In the genomic region with DNA sequence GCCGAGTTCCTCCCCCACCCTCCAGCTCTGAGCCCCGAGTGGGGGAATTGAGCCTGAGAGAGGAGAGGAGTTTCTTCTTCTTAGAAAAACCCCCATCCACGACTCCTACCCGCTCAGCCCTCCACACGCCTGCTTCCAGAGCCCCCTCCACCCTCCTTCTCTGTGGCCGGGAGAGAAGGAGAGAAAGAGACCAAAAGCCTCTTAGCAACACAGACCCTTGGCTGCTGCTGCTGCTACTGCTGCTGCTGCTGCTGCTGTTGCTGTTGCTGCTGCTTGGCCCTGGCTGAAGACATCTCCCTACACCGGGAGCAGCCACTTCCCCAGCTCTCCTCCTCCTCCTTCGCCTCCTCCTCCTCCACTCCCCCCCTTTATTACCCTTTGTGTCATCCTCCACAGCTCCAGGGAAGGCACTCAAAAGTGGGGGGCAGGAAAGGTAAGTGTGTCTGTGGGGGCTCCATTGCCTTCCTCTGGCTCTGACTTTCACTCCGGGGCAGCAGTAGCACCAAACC, we compare ENCODE assay signal across 8 mouse cellular contexts. TPM values are rescaled to one million over a fixed set of nuclear protein-coding genes. Genes with fewer than 3 reads are reported as not detected.
A peak's percentile ranks its signal among the peaks of the same experiment; 100 is the strongest.
DNase-seq lines count a peak whose midpoint lies in the region; ATAC-seq and TF ChIP-seq lines count a peak whose summit lies in the region.

No protein-coding gene starts in this region.

- H3K9me3 ChIP-seq in forebrain, embryonic 13.5 days (replicated peaks), result no peaks in the 10 kb centered on the region

- H3K9ac ChIP-seq in forebrain, embryonic 13.5 days, result peak overlapping the region; percentile 87

- no peaks in the 10 kb centered on the region for H3K27me3 ChIP-seq in forebrain, embryonic 13.5 days

- peak; percentile 9; the same call in 1 of the 2 replicates for TF ChIP-seq POLR2A in brain, embryonic 14.5 days (IDR thresholded peaks at IDR 0.05; ENCODE audit: borderline replicate concordance, extremely low read depth, insufficient read depth, insufficient read length, poor library complexity, severe bottlenecking)

- ATAC-seq in forebrain, embryonic 13.5 days, result peak; percentile 73

- peak overlapping the region; percentile 71 for H3K4me2 ChIP-seq in forebrain, embryonic 13.5 days

- H3K4me3 ChIP-seq in forebrain, embryonic 13.5 days, result peak overlapping the region; percentile 81

- H3K4me1 ChIP-seq in forebrain, embryonic 13.5 days, result peaks cover 18% of the 10 kb centered on the region

- peak overlapping the region; percentile 95 for H3K27ac ChIP-seq in forebrain, embryonic 13.5 days

- no peak for TF ChIP-seq CTCF in brain, embryonic 14.5 days (IDR thresholded peaks at IDR 0.05; ENCODE audit: borderline replicate concordance, extremely low read depth, insufficient read depth, insufficient read length)

- 0% methylated on average over 9 of the region's 9 CpGs for WGBS in forebrain, embryonic 13.5 days

- intact Hi-C loops in heart, postnatal 25 days (cut with DNase I), result no loop called here

- H3K36me3 ChIP-seq in forebrain, embryonic 13.5 days (ENCODE audit: poor library complexity, severe bottlenecking), result no peaks in the 10 kb centered on the region

- peak; percentile 51 for DNase-seq in NIH3T3 (ENCODE audit: low read depth)
- DNase-seq in brain, embryonic 14.5 days (ENCODE audit: low read depth), result no peak
- DNase-seq in heart, postnatal 25 days (ENCODE audit: low spot score), result peak; percentile 13
- DNase-seq in layer of hippocampus, postnatal 25 days (ENCODE audit: extremely low spot score in 1 of 2, low spot score in 1 of 2), result peak; percentile 14 to 44
- peak; percentile 32 for DNase-seq in lung, postnatal 14 days
- DNase-seq in retina, embryonic 14.5 days (ENCODE audit: low spot score), result peak; percentile 64
- no peak for DNase-seq in yolk sac, embryonic 10.5 days (ENCODE audit: low spot score)

RNA-seq across cellular contexts. Expression of gene Orc4, which starts 0.3 kb away (rescaled TPM):
- polyA plus RNA-seq in brain, embryonic 14.5 days (2012; rRNA removed), result 75.7 and 97.7 TPM in 2 replicates
- polyA plus RNA-seq in forebrain, embryonic 13.5 days (2015; fragmentation: Nextera tagmentation; extraction: Ambion mirVana), result 112 and 116 TPM in 2 replicates
- total RNA-seq in heart, postnatal 25 days (2021), result 10 to 100 TPM; 32.8 to 36.6 TPM
- 10 to 100 TPM; 67.1 to 75.6 TPM for total RNA-seq in layer of hippocampus, postnatal 25 days (2021)

RNA-seq across cellular contexts. Expression of gene Mbd5, which starts 0.5 kb away (rescaled TPM):
- 14.7 and 24.5 TPM in 2 replicates for polyA plus RNA-seq in brain, embryonic 14.5 days (2012; rRNA removed)
- 33.0 and 37.8 TPM in 2 replicates for polyA plus RNA-seq in forebrain, embryonic 13.5 days (2015; fragmentation: Nextera tagmentation; extraction: Ambion mirVana)
- total RNA-seq in heart, postnatal 25 days (2021), result 10 to 100 TPM; 32.1 to 33.1 TPM
- total RNA-seq in layer of hippocampus, postnatal 25 days (2021), result 100 to 1,000 TPM; 101 to 125 TPM

Comparison
In these comparisons a context has a peak if more than half of its experiments do, and no peak if none do; other contexts are left out.
1. DNase-seq: peak in NIH3T3 (single experiment), heart, postnatal 25 days (single experiment), layer of hippocampus, postnatal 25 days (2 of 2), lung, postnatal 14 days (single experiment) and retina, embryonic 14.5 days (single experiment); none in brain, embryonic 14.5 days (single experiment) and yolk sac, embryonic 10.5 days (single experiment).